Mouse (Mus musculus) neural tube, embryonic 15.5 days (tissue): Measurements from ENCODE around the gene Gm20388. TPM values are rescaled to one million over a fixed set of nuclear protein-coding genes. Genes with fewer than 3 reads are reported as not detected.
A peak's percentile ranks its signal among the peaks of the same experiment; 100 is the strongest.

Experiments used
- ATAC-seq: fragments of 200-750 bp; cut with Nextera tagmentation; 2 replicates; pipeline ENCODE4 v1.8.0; 2017; ENCODE audit warnings: mild to moderate bottlenecking, moderate TSS enrichment, moderate library complexity; ENCODE audit not compliant: low FRiP score
- H3K27ac ChIP-seq: fragments of 300-500 bp; sonication (generic); replicated peaks from 2 replicates; pipeline ENCODE4 v1.5.1; 2015; ENCODE audit warnings: mild to moderate bottlenecking, inconsistent platforms
- H3K27me3 ChIP-seq: fragments of 300-500 bp; sonication (generic); replicated peaks from 2 replicates; pipeline ENCODE4 v1.6.1; 2015; ENCODE audit warnings: inconsistent platforms
- H3K36me3 ChIP-seq: fragments of 300-500 bp; sonication (generic); 2 replicates; pipeline ENCODE4 v1.6.1; 2015; ENCODE audit warnings: inconsistent platforms
- H3K4me1 ChIP-seq: fragments of 300-500 bp; sonication (generic); 2 replicates; pipeline ENCODE4 v1.6.1; 2015; ENCODE audit warnings: inconsistent platforms
- H3K4me2 ChIP-seq: fragments of 300-500 bp; sonication (generic); 2 replicates; pipeline ENCODE4 v1.6.1; 2015; ENCODE audit warnings: inconsistent platforms, mild to moderate bottlenecking, moderate library complexity
- H3K4me3 ChIP-seq: fragments of 300-500 bp; sonication (generic); replicated peaks from 2 replicates; pipeline ENCODE4 v1.5.1; 2015; ENCODE audit warnings: mild to moderate bottlenecking, inconsistent platforms
- H3K9ac ChIP-seq: fragments of 300-500 bp; sonication (generic); replicated peaks from 2 replicates; pipeline ENCODE4 v1.6.1; 2015; ENCODE audit warnings: mild to moderate bottlenecking, inconsistent platforms
- H3K9me3 ChIP-seq: fragments of 300-500 bp; sonication (generic); replicated peaks from 2 replicates; pipeline ENCODE4 v1.6.1; 2016; ENCODE audit warnings: inconsistent platforms
- WGBS: fragments of 180-500 bp; shearing (Covaris S2); methylation state at CpG from one replicate; pipeline ENCODE4 v1.1.7; 2015; ENCODE audit warnings: mixed read lengths; 5-methylcytosine and 5-hydroxymethylcytosine counted together
- polyA plus RNA-seq: library from polyadenylated mRNA; unstranded; fragments of >200 nt; fragmentation: Nextera tagmentation; extraction: Ambion mirVana; gene quantifications from 2 replicates; pipeline ENCODE4 v1.2.1, GENCODE M21; 2015

Gene Gm20388
- polyA plus RNA-seq, 1 experiment from 2014 or later = not detected

DNA sequence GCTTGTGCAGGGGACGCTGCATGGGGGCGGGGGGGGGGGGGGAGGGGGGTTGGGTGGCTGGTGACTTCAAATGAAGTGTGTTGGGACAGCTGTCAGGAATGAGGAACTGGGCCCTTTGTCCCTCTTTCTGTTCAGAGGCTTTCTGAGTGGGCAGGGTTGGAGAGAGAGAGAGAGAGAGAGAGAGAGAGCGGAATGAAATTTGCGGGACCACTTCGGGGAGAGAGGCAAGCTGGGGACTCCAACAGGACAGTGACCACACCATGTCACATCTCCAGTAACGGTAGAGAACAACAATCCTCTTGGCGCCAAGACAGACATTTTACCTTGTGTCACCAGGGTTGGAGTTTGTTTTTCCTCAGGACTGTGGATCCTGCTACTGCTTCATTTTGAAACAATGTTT lies 1934.1 kb downstream of the Gm20388 start:
- no peak overlapping the region for H3K27ac ChIP-seq
- H3K4me3 ChIP-seq = no peak overlapping the region
- 37% methylated on average over 5 of the region's 7 CpGs for WGBS
- no peaks in the 10 kb centered on the region for H3K4me1 ChIP-seq
- ATAC-seq = no peak
- H3K9me3 ChIP-seq = no peaks in the 10 kb centered on the region
- no peaks in the 10 kb centered on the region for H3K27me3 ChIP-seq
- H3K9ac ChIP-seq = no peak overlapping the region
- no peak overlapping the region for H3K4me2 ChIP-seq
- no peaks in the 10 kb centered on the region for H3K36me3 ChIP-seq

DNA sequence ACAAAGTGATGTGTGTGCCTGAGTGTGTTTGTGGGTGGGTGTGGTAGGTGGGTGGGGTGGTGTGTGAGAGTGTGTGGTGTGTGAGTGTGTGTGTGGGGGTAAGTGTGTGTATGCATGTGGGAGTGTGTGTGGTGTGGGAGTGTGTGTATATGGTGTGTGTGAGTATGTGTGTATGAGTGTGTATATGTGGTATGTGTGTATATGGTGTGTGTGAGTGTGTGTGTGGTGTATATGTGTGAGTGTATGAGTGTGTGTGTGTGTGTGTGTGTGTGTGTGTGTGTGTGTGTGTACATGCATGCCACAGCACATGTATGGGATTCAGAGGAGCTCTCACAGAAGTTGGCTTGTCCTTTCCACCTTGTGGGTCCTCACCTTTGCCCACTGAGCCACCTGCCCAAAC lies 1936.2 kb downstream of the Gm20388 start:
- Histone ChIP-seq H3K4me2 (no peak overlapping the region), H3K9me3 (no peaks in the 10 kb centered on the region), H3K27me3 (no peaks in the 10 kb centered on the region), H3K9ac (no peak overlapping the region), H3K4me1 (peaks cover 14% of the 10 kb centered on the region), H3K27ac (no peak overlapping the region), H3K36me3 (no peaks in the 10 kb centered on the region), H3K4me3 (no peak overlapping the region)
- ATAC-seq = no peak

- Histone ChIP-seq H3K9ac (no peak overlapping the region), H3K4me3 (no peak overlapping the region), H3K36me3 (no peaks in the 10 kb centered on the region), H3K4me2 (no peak overlapping the region), H3K9me3 (no peaks in the 10 kb centered on the region), H3K4me1 (peaks cover 14% of the 10 kb centered on the region), H3K27me3 (no peaks in the 10 kb centered on the region), H3K27ac (no peak overlapping the region)
- ATAC-seq = no peak
- 72% methylated on average over 10 of the region's 10 CpGs for WGBS
Measured at GRCm38 (mm10) chr8:121847261-121847822, 1936.7 kb downstream of the Gm20388 start.

DNA sequence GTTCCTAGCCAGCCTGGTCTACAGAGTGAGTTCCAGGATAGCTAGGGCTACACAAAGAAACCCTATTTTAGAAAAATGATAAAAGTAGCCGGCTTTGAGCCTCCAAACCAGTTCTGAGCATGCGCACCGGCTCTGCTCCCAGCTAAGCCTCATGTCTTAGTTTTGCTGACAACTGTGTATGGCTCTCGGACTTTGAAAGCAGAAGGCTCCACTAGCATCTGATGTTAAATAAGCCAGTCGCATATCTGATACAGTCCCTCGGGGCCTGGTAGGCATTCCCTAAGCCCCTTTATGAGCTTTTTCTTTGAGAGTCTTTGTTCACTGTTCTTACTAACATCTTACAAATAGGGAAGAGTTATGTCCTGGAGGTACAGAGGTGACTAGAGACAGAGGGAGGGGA lies 1937.3 kb downstream of the Gm20388 start:
- no peak for ATAC-seq
- Histone ChIP-seq H3K4me3 (no peak overlapping the region), H3K9ac (no peak overlapping the region), H3K9me3 (no peaks in the 10 kb centered on the region), H3K4me1 (peaks cover 14% of the 10 kb centered on the region), H3K27me3 (no peaks in the 10 kb centered on the region), H3K27ac (no peak overlapping the region), H3K4me2 (no peak overlapping the region), H3K36me3 (no peaks in the 10 kb centered on the region)
- WGBS = 47% methylated on average over 6 of the region's 6 CpGs

GRCm38 (mm10) chr8:121848495-121848894 lies 1937.9 kb downstream of the Gm20388 start:
- H3K4me1 ChIP-seq = peaks cover 14% of the 10 kb centered on the region
- no peaks in the 10 kb centered on the region for H3K36me3 ChIP-seq
- WGBS = 61% methylated on average over 10 of the region's 10 CpGs
- no peak overlapping the region for H3K4me3 ChIP-seq
- H3K9ac ChIP-seq = no peak overlapping the region
- no peaks in the 10 kb centered on the region for H3K9me3 ChIP-seq
- no peaks in the 10 kb centered on the region for H3K27me3 ChIP-seq
- H3K27ac ChIP-seq = no peak overlapping the region
- no peak overlapping the region for H3K4me2 ChIP-seq
- ATAC-seq = no peak

DNA sequence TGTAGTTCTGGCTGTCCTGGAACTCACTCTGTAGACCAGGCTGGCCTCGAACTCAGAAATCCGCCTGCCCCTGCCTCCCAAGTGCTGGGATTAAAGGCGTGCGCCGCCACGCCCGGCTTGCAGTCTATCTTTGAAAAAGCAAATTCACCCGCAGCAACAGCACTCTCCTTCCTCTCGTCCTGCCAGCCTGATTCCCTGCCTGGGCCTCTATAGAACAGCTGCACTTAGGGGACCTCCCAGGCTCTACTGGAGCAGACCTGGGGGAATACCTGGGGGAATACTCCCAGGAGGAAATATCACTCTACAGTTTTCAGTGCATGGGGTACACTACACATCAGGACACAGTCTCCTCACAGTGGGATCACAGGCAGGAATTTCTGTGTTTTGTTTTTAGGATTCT lies 1938.7 kb downstream of the Gm20388 start:
- peaks cover 14% of the 10 kb centered on the region for H3K4me1 ChIP-seq
- H3K9ac ChIP-seq = no peak overlapping the region
- no peak for ATAC-seq
- no peaks in the 10 kb centered on the region for H3K9me3 ChIP-seq
- H3K36me3 ChIP-seq = no peaks in the 10 kb centered on the region
- H3K27ac ChIP-seq = no peak overlapping the region
- H3K4me3 ChIP-seq = no peak overlapping the region
- no peak overlapping the region for H3K4me2 ChIP-seq
- no peaks in the 10 kb centered on the region for H3K27me3 ChIP-seq
- 77% methylated on average over 9 of the region's 9 CpGs for WGBS

- 17% methylated on average over 6 of the region's 6 CpGs for WGBS
- no peak for ATAC-seq
Measured at GRCm38 (mm10) chr8:121850018-121850417, 1939.4 kb downstream of the Gm20388 start.

GRCm38 (mm10) chr8:121850436-121850820 lies 1939.8 kb downstream of the Gm20388 start:
- Histone ChIP-seq H3K27ac (no peak overlapping the region), H3K9me3 (no peaks in the 10 kb centered on the region), H3K27me3 (no peaks in the 10 kb centered on the region), H3K4me2 (peak overlapping the region; percentile 50), H3K4me1 (peaks cover 14% of the 10 kb centered on the region), H3K4me3 (peak overlapping the region; percentile 19; the same call in 1 of the 2 replicates), H3K9ac (peak overlapping the region; percentile 31; the same call in 1 of the 2 replicates), H3K36me3 (no peaks in the 10 kb centered on the region)
- 44% methylated on average over 12 of the region's 12 CpGs for WGBS
- no peak for ATAC-seq

More at GRCm38 (mm10) chr8:121850018-121850417, 1939.4 kb downstream of the Gm20388 start:
- Histone ChIP-seq H3K4me3 (no peak overlapping the region), H3K27me3 (no peaks in the 10 kb centered on the region), H3K9ac (no peak overlapping the region), H3K27ac (no peak overlapping the region), H3K9me3 (no peaks in the 10 kb centered on the region), H3K4me2 (no peak overlapping the region), H3K4me1 (peaks cover 14% of the 10 kb centered on the region), H3K36me3 (no peaks in the 10 kb centered on the region)

- peaks cover 14% of the 10 kb centered on the region for H3K4me1 ChIP-seq
- H3K36me3 ChIP-seq = no peaks in the 10 kb centered on the region
- H3K27ac ChIP-seq = peak overlapping the region; percentile 39
- H3K27me3 ChIP-seq = no peaks in the 10 kb centered on the region
- H3K9me3 ChIP-seq = no peaks in the 10 kb centered on the region
- peak; percentile 80; the same call in 1 of the 2 replicates for ATAC-seq
- H3K9ac ChIP-seq = peak overlapping the region; percentile 31; the same call in 1 of the 2 replicates
- WGBS = 7% methylated on average over 24 of the region's 24 CpGs
- peak overlapping the region; percentile 19 for H3K4me3 ChIP-seq
- H3K4me2 ChIP-seq = peak overlapping the region; percentile 50
Measured at GRCm38 (mm10) chr8:121850821-121851470, 1940.3 kb downstream of the Gm20388 start.

GRCm38 (mm10) chr8:121851716-121852115 lies 1941.1 kb downstream of the Gm20388 start:
- Histone ChIP-seq H3K27me3 (no peaks in the 10 kb centered on the region), H3K27ac (peak overlapping the region; percentile 39; the same call in 1 of the 2 replicates)
- WGBS = 58% methylated on average over 7 of the region's 7 CpGs

GRCm38 (mm10) chr8:121852464-121852863 lies 1941.8 kb downstream of the Gm20388 start:
- Histone ChIP-seq H3K4me1 (peaks cover 15% of the 10 kb centered on the region), H3K27me3 (no peaks in the 10 kb centered on the region), H3K36me3 (no peaks in the 10 kb centered on the region), H3K9ac (no peak overlapping the region), H3K4me2 (no peak overlapping the region), H3K27ac (no peak overlapping the region), H3K9me3 (no peaks in the 10 kb centered on the region), H3K4me3 (no peak overlapping the region)
- WGBS = 69% methylated on average over 7 of the region's 7 CpGs
- ATAC-seq = no peak

More at GRCm38 (mm10) chr8:121851716-121852115, 1941.1 kb downstream of the Gm20388 start:
- H3K4me1 ChIP-seq = peaks cover 14% of the 10 kb centered on the region
- H3K9me3 ChIP-seq = no peaks in the 10 kb centered on the region
- peak overlapping the region; percentile 50; the same call in 1 of the 2 replicates for H3K4me2 ChIP-seq
- no peak overlapping the region for H3K9ac ChIP-seq
- no peak overlapping the region for H3K4me3 ChIP-seq
- no peak for ATAC-seq
- H3K36me3 ChIP-seq = no peaks in the 10 kb centered on the region

- Histone ChIP-seq H3K36me3 (no peaks in the 10 kb centered on the region), H3K4me2 (no peak overlapping the region), H3K9ac (no peak overlapping the region), H3K4me1 (peaks cover 17% of the 10 kb centered on the region), H3K4me3 (no peak overlapping the region), H3K9me3 (no peaks in the 10 kb centered on the region), H3K27me3 (no peaks in the 10 kb centered on the region), H3K27ac (no peak overlapping the region)
- ATAC-seq = no peak
- WGBS = 85% methylated on average over 2 of the region's 2 CpGs
Measured at GRCm38 (mm10) chr8:121853586-121853985, 1942.9 kb downstream of the Gm20388 start.
